Mouse (Mus musculus): Measurements from ENCODE around the gene Pramel1. TPM values are rescaled to one million over a fixed set of nuclear protein-coding genes. Genes with fewer than 3 reads are reported as not detected.

Gene Pramel1
- polyA plus RNA-seq, 1 experiment from 2014 or later, result not detected

- no peak overlapping the region for H3K4me2 ChIP-seq
- no peaks in the 10 kb centered on the region for H3K4me1 ChIP-seq (ENCODE audit: control insufficient read depth, insufficient read depth, low read length)
- H3K27me3 ChIP-seq (ENCODE audit: control insufficient read depth, insufficient read depth, low read length), result no peaks in the 10 kb centered on the region
- H3K27ac ChIP-seq (ENCODE audit: low read depth, low read length), result no peak overlapping the region
- no peak overlapping the region for H3K4me3 ChIP-seq (ENCODE audit: low read depth, low read length)
- 49% methylated on average over 7 of the region's 7 CpGs for WGBS (ENCODE audit: insufficient replicate concordance)
- 0 out of 2 replicates have a peak, but pooled peaks have one; percentile 19 for ATAC-seq (replicated peaks; ENCODE audit: insufficient number of reproducible peaks, low FRiP score, low TSS enrichment)
- no peak overlapping the region for H3K9ac ChIP-seq (ENCODE audit: low read depth, low read length)
- no peaks in the 10 kb centered on the region for H3K9me3 ChIP-seq (replicated peaks; ENCODE audit: control insufficient read depth, low read length)
- no peaks in the 10 kb centered on the region for H3K36me3 ChIP-seq (ENCODE audit: control insufficient read depth, insufficient read depth, low read length)
Measured at GRCm38 (mm10) chr4:143379480-143379879, 14.7 kb upstream of the Pramel1 start.

DNA sequence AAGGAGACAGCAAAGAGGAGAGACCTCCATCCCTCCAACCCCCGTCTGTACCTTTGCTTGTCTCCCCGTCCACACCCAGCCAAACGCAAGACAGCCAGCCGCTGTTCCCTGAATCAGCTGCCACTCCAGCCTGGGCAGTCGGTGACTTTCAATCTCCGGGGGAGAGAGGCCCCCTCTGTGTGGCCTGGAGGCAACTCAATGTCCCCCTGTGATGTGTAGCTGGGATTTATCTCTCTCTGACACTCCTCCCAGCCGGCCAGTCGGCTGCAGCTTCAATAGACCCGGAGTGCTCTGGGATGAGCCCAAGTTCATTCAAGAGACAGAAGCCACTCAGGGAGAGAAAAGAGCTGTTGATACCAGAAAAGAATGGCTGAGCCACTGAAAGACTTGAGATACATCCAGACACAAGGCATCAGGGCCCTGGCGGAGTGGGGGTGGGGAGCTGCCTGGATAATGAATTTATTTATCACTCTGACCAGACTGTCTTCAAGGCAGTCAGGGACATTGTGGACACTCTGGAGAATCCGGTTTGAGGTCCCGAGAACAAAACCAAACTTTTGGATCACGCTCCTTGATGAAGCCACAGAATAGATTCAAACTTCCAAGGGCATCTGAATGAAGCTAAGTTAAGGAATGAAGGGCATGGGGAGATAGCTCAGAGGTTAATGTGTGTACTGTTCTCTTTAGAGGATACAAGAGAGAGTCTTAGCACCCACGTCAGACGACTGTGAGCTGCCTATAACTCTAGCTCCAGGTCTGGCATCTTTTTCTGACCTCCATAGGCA is 14.1 kb upstream of the Pramel1 start:
- Histone ChIP-seq H3K4me3 (ENCODE audit: low read depth, low read length) (no peak overlapping the region), H3K27me3 (ENCODE audit: control insufficient read depth, insufficient read depth, low read length) (no peaks in the 10 kb centered on the region), H3K36me3 (ENCODE audit: control insufficient read depth, insufficient read depth, low read length) (no peaks in the 10 kb centered on the region), H3K27ac (ENCODE audit: low read depth, low read length) (no peak overlapping the region), H3K4me1 (ENCODE audit: control insufficient read depth, insufficient read depth, low read length) (no peaks in the 10 kb centered on the region), H3K9me3 (replicated peaks; ENCODE audit: control insufficient read depth, low read length) (no peaks in the 10 kb centered on the region), H3K9ac (ENCODE audit: low read depth, low read length) (no peak overlapping the region), H3K4me2 (0 out of 2 replicates have a peak overlapping the region, but pooled peaks have one; percentile 10)
- 0 out of 2 replicates have a peak, but pooled peaks have one; percentile 26 for ATAC-seq (replicated peaks; ENCODE audit: insufficient number of reproducible peaks, low FRiP score, low TSS enrichment)
- WGBS (ENCODE audit: insufficient replicate concordance), result 22% methylated on average over 15 of the region's 15 CpGs

DNA sequence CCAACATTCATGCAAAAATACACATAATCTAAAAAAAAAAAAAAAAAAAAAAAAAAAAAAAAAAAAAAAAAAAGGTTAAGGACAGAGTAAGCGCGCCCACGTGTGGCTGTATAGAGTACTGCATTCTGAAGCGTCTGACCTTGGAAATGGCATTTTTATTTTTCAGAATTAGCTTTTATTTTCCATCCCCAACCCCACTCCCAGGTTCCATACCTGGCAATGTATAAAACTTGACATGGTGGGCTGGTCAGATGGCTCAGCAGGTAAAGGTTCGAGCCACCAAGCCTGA is 13.6 kb upstream of the Pramel1 start:
- Histone ChIP-seq H3K4me3 (ENCODE audit: low read depth, low read length) (no peak overlapping the region), H3K9ac (ENCODE audit: low read depth, low read length) (no peak overlapping the region), H3K4me1 (ENCODE audit: control insufficient read depth, insufficient read depth, low read length) (no peaks in the 10 kb centered on the region), H3K4me2 (no peak overlapping the region), H3K9me3 (replicated peaks; ENCODE audit: control insufficient read depth, low read length) (no peaks in the 10 kb centered on the region), H3K36me3 (ENCODE audit: control insufficient read depth, insufficient read depth, low read length) (no peaks in the 10 kb centered on the region), H3K27ac (ENCODE audit: low read depth, low read length) (no peak overlapping the region), H3K27me3 (ENCODE audit: control insufficient read depth, insufficient read depth, low read length) (no peaks in the 10 kb centered on the region)
- under 1% methylated on average over 5 of the region's 5 CpGs for WGBS (ENCODE audit: insufficient replicate concordance)
- ATAC-seq (replicated peaks; ENCODE audit: insufficient number of reproducible peaks, low FRiP score, low TSS enrichment), result no peak

GRCm38 (mm10) chr4:143382163-143382562 is 12.1 kb upstream of the Pramel1 start:
- Histone ChIP-seq H3K36me3 (ENCODE audit: control insufficient read depth, insufficient read depth, low read length) (no peaks in the 10 kb centered on the region), H3K9me3 (replicated peaks; ENCODE audit: control insufficient read depth, low read length) (no peaks in the 10 kb centered on the region), H3K4me2 (no peak overlapping the region), H3K9ac (ENCODE audit: low read depth, low read length) (no peak overlapping the region), H3K4me1 (ENCODE audit: control insufficient read depth, insufficient read depth, low read length) (no peaks in the 10 kb centered on the region), H3K27me3 (ENCODE audit: control insufficient read depth, insufficient read depth, low read length) (no peaks in the 10 kb centered on the region), H3K4me3 (ENCODE audit: low read depth, low read length) (no peak overlapping the region), H3K27ac (ENCODE audit: low read depth, low read length) (no peak overlapping the region)
- ATAC-seq (replicated peaks; ENCODE audit: insufficient number of reproducible peaks, low FRiP score, low TSS enrichment), result no peak
- WGBS (ENCODE audit: insufficient replicate concordance), result 61% methylated on average over 3 of the region's 3 CpGs

GRCm38 (mm10) chr4:143383646-143384045 is 10.6 kb upstream of the Pramel1 start:
- Histone ChIP-seq H3K4me1 (ENCODE audit: control insufficient read depth, insufficient read depth, low read length) (no peaks in the 10 kb centered on the region), H3K9ac (ENCODE audit: low read depth, low read length) (no peak overlapping the region), H3K4me2 (no peak overlapping the region), H3K27ac (ENCODE audit: low read depth, low read length) (no peak overlapping the region), H3K27me3 (ENCODE audit: control insufficient read depth, insufficient read depth, low read length) (no peaks in the 10 kb centered on the region), H3K4me3 (ENCODE audit: low read depth, low read length) (no peak overlapping the region), H3K9me3 (replicated peaks; ENCODE audit: control insufficient read depth, low read length) (no peaks in the 10 kb centered on the region), H3K36me3 (ENCODE audit: control insufficient read depth, insufficient read depth, low read length) (no peaks in the 10 kb centered on the region)
- ATAC-seq (replicated peaks; ENCODE audit: insufficient number of reproducible peaks, low FRiP score, low TSS enrichment), result no peak
- 38% methylated on average over 4 of the region's 4 CpGs for WGBS (ENCODE audit: insufficient replicate concordance)

DNA sequence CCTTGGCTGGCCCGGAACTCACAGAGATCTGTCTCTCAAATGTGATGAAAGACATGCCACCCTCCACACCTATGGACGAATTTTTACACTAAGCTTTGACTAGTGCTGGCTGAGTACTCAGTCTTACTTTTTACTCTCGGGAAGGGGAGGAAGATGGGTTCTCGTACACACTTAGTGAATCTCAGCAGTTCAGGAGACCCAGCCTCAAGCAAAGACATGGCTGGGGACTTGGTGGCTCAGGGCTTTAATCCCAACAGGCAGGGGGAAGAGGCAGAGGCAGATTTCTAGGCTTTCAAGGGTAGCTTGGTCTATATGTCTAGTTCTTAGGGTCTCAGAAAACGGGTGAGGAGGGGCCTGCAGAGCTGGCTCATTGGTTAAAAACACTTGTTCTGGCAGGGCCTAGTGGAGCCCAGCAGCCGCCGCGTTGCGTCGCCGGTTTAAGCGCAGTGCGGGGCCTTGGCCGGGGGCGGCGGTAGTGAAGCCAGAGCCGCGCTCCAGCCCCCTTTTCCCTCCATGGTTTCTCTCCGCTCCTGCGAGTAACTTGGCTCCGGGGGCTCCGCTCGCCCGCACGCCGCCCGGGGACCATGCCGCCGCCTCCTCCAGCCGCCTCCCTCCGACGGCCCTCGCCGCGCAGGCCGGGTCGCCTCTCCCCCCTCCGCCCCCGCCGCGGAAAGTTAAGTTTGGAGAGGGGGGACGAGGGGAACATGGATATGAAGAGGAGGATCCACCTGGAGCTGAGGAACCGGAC is 5.1 kb upstream of the Pramel1 start:
- peak overlapping the region; percentile 52; the same call in 1 of the 2 replicates for H3K9ac ChIP-seq (ENCODE audit: low read depth, low read length)
- peak overlapping the region; percentile 61 for H3K4me2 ChIP-seq
- no peaks in the 10 kb centered on the region for H3K9me3 ChIP-seq (replicated peaks; ENCODE audit: control insufficient read depth, low read length)
- H3K27me3 ChIP-seq (ENCODE audit: control insufficient read depth, insufficient read depth, low read length), result no peaks in the 10 kb centered on the region; the same call in 1 of the 2 replicates
- WGBS (ENCODE audit: insufficient replicate concordance), result 7% methylated on average over 39 of the region's 43 CpGs
- H3K36me3 ChIP-seq (ENCODE audit: control insufficient read depth, insufficient read depth, low read length), result no peaks in the 10 kb centered on the region
- no peak overlapping the region for H3K27ac ChIP-seq (ENCODE audit: low read depth, low read length)
- peak; percentile 70 for ATAC-seq (replicated peaks; ENCODE audit: insufficient number of reproducible peaks, low FRiP score, low TSS enrichment)
- H3K4me1 ChIP-seq (ENCODE audit: control insufficient read depth, insufficient read depth, low read length), result no peaks in the 10 kb centered on the region
- H3K4me3 ChIP-seq (ENCODE audit: low read depth, low read length), result peak overlapping the region; percentile 37

- no peak overlapping the region for H3K27ac ChIP-seq (ENCODE audit: low read depth, low read length)
- WGBS (ENCODE audit: insufficient replicate concordance), result 74% methylated on average over 5 of the region's 5 CpGs
- peak overlapping the region; percentile 67 for H3K4me2 ChIP-seq
- no peaks in the 10 kb centered on the region for H3K9me3 ChIP-seq (replicated peaks; ENCODE audit: control insufficient read depth, low read length)
- ATAC-seq (replicated peaks; ENCODE audit: insufficient number of reproducible peaks, low FRiP score, low TSS enrichment), result no peak; the same call in 1 of the 2 replicates
- 0 out of 2 replicates have a peak overlapping the region, but pooled peaks have one; percentile 61 for H3K9ac ChIP-seq (ENCODE audit: low read depth, low read length)
- no peaks in the 10 kb centered on the region for H3K27me3 ChIP-seq (ENCODE audit: control insufficient read depth, insufficient read depth, low read length)
- H3K4me1 ChIP-seq (ENCODE audit: control insufficient read depth, insufficient read depth, low read length), result no peaks in the 10 kb centered on the region
- peak overlapping the region; percentile 58 for H3K4me3 ChIP-seq (ENCODE audit: low read depth, low read length)
- peaks cover 13% of the 10 kb centered on the region for H3K36me3 ChIP-seq (ENCODE audit: control insufficient read depth, insufficient read depth, low read length)
Measured at GRCm38 (mm10) chr4:143411566-143412218, 17.5 kb downstream of the Pramel1 start.

- H3K36me3 ChIP-seq (ENCODE audit: control insufficient read depth, insufficient read depth, low read length), result peaks cover 20% of the 10 kb centered on the region
- under 1% methylated on average over 50 of the region's 50 CpGs for WGBS (ENCODE audit: insufficient replicate concordance)
Measured at GRCm38 (mm10) chr4:143412219-143413092, 18.2 kb downstream of the Pramel1 start, which contains the start of gene Pramef8. Pramef8 (plus strand) TSS chr4:143412426.

More at GRCm38 (mm10) chr4:143412219-143413092, 18.2 kb downstream of the Pramel1 start, which contains the start of gene Pramef8:
- Histone ChIP-seq H3K9ac (ENCODE audit: low read depth, low read length) (peak within 1 kb of the TSS; percentile 70), H3K4me1 (ENCODE audit: control insufficient read depth, insufficient read depth, low read length) (no peaks in the 10 kb centered on the region), H3K4me2 (peak within 1 kb of the TSS; percentile 67), H3K27ac (ENCODE audit: low read depth, low read length) (peak within 1 kb of the TSS; percentile 72), H3K4me3 (ENCODE audit: low read depth, low read length) (peak within 1 kb of the TSS; percentile 58), H3K9me3 (replicated peaks; ENCODE audit: control insufficient read depth, low read length) (no peaks in the 10 kb centered on the region), H3K27me3 (ENCODE audit: control insufficient read depth, insufficient read depth, low read length) (no peaks in the 10 kb centered on the region)
- peak; percentile 89 for ATAC-seq (replicated peaks; ENCODE audit: insufficient number of reproducible peaks, low FRiP score, low TSS enrichment)
